In the genomic region with DNA sequence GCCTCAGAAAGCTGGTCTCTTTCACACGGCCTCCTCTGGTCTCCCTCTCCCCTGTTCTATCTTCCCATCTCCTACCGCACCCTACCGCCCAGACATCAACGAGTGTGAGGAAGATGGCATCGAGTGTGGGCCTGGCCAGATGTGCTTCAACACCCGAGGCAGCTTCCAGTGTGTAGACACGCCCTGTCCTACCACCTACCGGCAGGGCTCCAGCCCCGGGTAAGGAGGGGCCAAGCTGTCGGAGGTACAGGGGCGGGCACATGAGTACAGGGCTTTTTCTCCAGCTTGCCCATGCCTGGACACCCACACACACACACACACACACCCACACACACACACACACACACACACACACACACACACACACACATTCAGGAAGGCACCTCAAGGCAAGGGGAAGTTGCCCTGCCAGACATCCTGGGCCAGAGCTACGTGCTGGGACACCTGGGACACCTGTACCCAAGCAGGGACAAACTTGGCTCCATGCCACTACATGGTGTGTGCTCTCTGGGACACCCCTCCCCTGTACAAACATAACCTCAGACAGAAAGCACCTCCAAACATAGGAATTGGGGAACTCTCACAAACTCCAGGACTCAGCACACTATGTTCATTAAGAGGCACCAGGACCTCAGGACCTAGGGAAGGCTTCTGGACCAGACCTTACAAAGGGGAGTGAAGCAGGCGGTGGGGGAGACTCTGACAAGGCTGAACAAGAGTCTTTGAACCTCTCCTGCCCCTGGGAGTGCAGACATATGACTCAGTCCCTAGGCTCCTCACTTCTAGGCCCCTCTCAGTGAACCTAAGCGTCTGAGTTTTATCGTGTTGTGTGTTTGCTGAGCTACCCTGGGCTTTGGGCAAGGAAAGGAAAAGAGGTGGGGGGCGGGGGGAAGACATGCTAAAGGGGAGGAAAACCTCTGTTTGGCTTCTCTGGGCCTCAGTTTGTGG, we compare ENCODE assay signal across 8 mouse cellular contexts. TPM values are rescaled to one million over a fixed set of nuclear protein-coding genes. Genes with fewer than 3 reads are reported as not detected.
DNase-seq lines count a peak whose midpoint lies in the region; ATAC-seq and TF ChIP-seq lines count a peak whose summit lies in the region.

No protein-coding gene starts in this region.

- H3K4me1 ChIP-seq in heart, embryonic 11.5 days (ENCODE audit: control insufficient read depth, insufficient read depth, low read length): peaks cover 11% of the 10 kb centered on the region
- peaks cover 39% of the 10 kb centered on the region for H3K4me1 ChIP-seq in hindbrain, embryonic 10.5 days (replicated peaks)
- peaks cover 28% of the 10 kb centered on the region for H3K4me1 ChIP-seq in liver, postnatal 0 days (ENCODE audit: insufficient read depth)

- no peak for DNase-seq in heart, adult 18-20 months
- DNase-seq in CD4-positive helper T cell, adult 2 months (ENCODE audit: low read depth, low spot score): peak; percentile 49
- no peak for DNase-seq in hindbrain, embryonic 10.5 days (ENCODE audit: low spot score)
- DNase-seq in liver, postnatal 0 days: peak; percentile 74
- DNase-seq in left cerebral cortex, adult 18-20 months (ENCODE audit: low spot score in 2 of 2): no peak
- no peak for DNase-seq in layer of hippocampus, adult 9-10 months (ENCODE audit: low spot score)

- H3K36me3 ChIP-seq in heart, embryonic 11.5 days (ENCODE audit: control insufficient read depth, insufficient read depth, low read length): no peaks in the 10 kb centered on the region
- H3K36me3 ChIP-seq in hindbrain, embryonic 10.5 days: no peaks in the 10 kb centered on the region
- H3K36me3 ChIP-seq in liver, postnatal 0 days (replicated peaks; ENCODE audit: insufficient read depth, low read length): no peaks in the 10 kb centered on the region

- H3K9me3 ChIP-seq in heart, embryonic 11.5 days (replicated peaks; ENCODE audit: control insufficient read depth, low read length): no peaks in the 10 kb centered on the region
- H3K9me3 ChIP-seq in hindbrain, embryonic 10.5 days: no peaks in the 10 kb centered on the region
- H3K9me3 ChIP-seq in liver, postnatal 0 days (ENCODE audit: low read length): no peaks in the 10 kb centered on the region

- TF ChIP-seq EP300 in liver, postnatal 0 days (IDR thresholded peaks at IDR 0.05; ENCODE audit: low read depth): peak; percentile 19; the same call in 1 of the 2 replicates

- no peak for TF ChIP-seq CTCF in liver, postnatal 0 days (IDR thresholded peaks at IDR 0.05; ENCODE audit: low read depth)

- H3K27ac ChIP-seq in heart, embryonic 11.5 days (ENCODE audit: low read depth, low read length): no peak overlapping the region
- 0 out of 2 replicates have a peak overlapping the region, but pooled peaks have one; percentile 46 for H3K27ac ChIP-seq in hindbrain, embryonic 10.5 days
- peak overlapping the region; percentile 98 for H3K27ac ChIP-seq in liver, postnatal 0 days (ENCODE audit: low read depth)

- WGBS in heart, embryonic 11.5 days (ENCODE audit: insufficient replicate concordance): 37% methylated on average over 16 of the region's 16 CpGs
- whole genome bisulfite sequencing in hindbrain, embryonic 10.5 days: 41% methylated on average over 16 of the region's 16 CpGs
- WGBS in liver, postnatal 0 days (ENCODE audit: insufficient replicate concordance): 21% methylated on average over 14 of the region's 16 CpGs

- peaks cover 57% of the 10 kb centered on the region for H3K27me3 ChIP-seq in heart, embryonic 11.5 days (ENCODE audit: control insufficient read depth, insufficient read depth, low read length)
- peaks cover 98% of the 10 kb centered on the region for H3K27me3 ChIP-seq in hindbrain, embryonic 10.5 days (ENCODE audit: insufficient read depth, poor library complexity, severe bottlenecking)
- peaks cover 6% of the 10 kb centered on the region; the same call in 1 of the 2 replicates for H3K27me3 ChIP-seq in liver, postnatal 0 days (ENCODE audit: insufficient read depth, low read length)

- peak overlapping the region; percentile 77 for H3K4me2 ChIP-seq in heart, embryonic 11.5 days
- H3K4me2 ChIP-seq in liver, postnatal 0 days (ENCODE audit: low read depth, low read length): peak overlapping the region; percentile 75

- peak overlapping the region; percentile 42; the same call in 1 of the 2 replicates for H3K4me3 ChIP-seq in heart, embryonic 11.5 days (ENCODE audit: low read depth, low read length)
- H3K4me3 ChIP-seq in hindbrain, embryonic 10.5 days: peak overlapping the region; percentile 51
- peak overlapping the region; percentile 53 for H3K4me3 ChIP-seq in liver, postnatal 0 days (ENCODE audit: low read depth, low read length)

- ATAC-seq in heart, embryonic 11.5 days (replicated peaks; ENCODE audit: insufficient number of reproducible peaks, low FRiP score, low TSS enrichment): no peak
- peak; percentile 72 for ATAC-seq in liver, postnatal 0 days
- ATAC-seq in cerebellum, adult (ENCODE audit: insufficient number of reproducible peaks, low FRiP score, low TSS enrichment): no peak

- H3K9ac ChIP-seq in heart, embryonic 11.5 days (ENCODE audit: low read depth, low read length): no peak overlapping the region
- peak overlapping the region; percentile 84 for H3K9ac ChIP-seq in liver, postnatal 0 days (replicated peaks)

RNA-seq across cellular contexts. Expression of a gene that starts 10.7 kb away (rescaled TPM):
- 8.8 and 9.0 TPM in 2 replicates for polyA plus RNA-seq in heart, embryonic 11.5 days (2014; fragmentation: Nextera tagmentation; extraction: Ambion mirVana)
- total RNA-seq in heart, adult 18-20 months (2021): 1 to 10 TPM; 5.2 to 7.6 TPM
- polyA plus RNA-seq in hindbrain, embryonic 10.5 days (2016; fragmentation: Nextera tagmentation; extraction: Ambion mirVana): 11.8 and 15.0 TPM in 2 replicates
- polyA plus RNA-seq in liver, postnatal 0 days (2015; fragmentation: Nextera tagmentation; extraction: Ambion mirVana): 853 and 957 TPM in 2 replicates
- 10 to 100 TPM; 44.0 to 49.5 TPM for total RNA-seq in left cerebral cortex, adult 18-20 months (2021)

Comparison
In these comparisons a context has a peak if more than half of its experiments do, and no peak if none do; other contexts are left out.
1. DNase-seq: peak in CD4-positive helper T cell, adult 2 months (single experiment) and liver, postnatal 0 days (single experiment); none in heart, adult 18-20 months (0 of 2), hindbrain, embryonic 10.5 days (single experiment), left cerebral cortex, adult 18-20 months (0 of 2) and layer of hippocampus, adult 9-10 months (single experiment).
2. RNA of a gene that starts 10.7 kb away (polyA plus RNA-seq): 853 to 957 TPM in liver, postnatal 0 days; 11.8 to 15.0 TPM in hindbrain, embryonic 10.5 days and 8.8 to 9.0 TPM in heart, embryonic 11.5 days; every median in the first group is over 10 times any median in the second.
3. Peak in every context shown above with its lines, with median percentiles within 50 percentile points of each other: H3K4me3 ChIP-seq.